Mouse (Mus musculus): ENCODE measurements around the gene Stap1. TPM values are rescaled to one million over a fixed set of nuclear protein-coding genes. Genes with fewer than 3 reads are reported as not detected.

Stap1 gene
- total and polyA plus RNA-seq, 2 experiments = 0.38 to 1.1 TPM

- Histone ChIP-seq H3K4me3 (ENCODE audit: insufficient read depth, low read depth, low read length) (no peak overlapping the region), H3K79me2 (ENCODE audit: control insufficient read depth, insufficient read depth, low read length) (no peaks in the 10 kb centered on the region), H3K27ac (replicated peaks; ENCODE audit: insufficient read depth, low read depth, low read length) (no peak overlapping the region), H3K4me1 (ENCODE audit: control insufficient read depth, insufficient read depth, low read length) (no peaks in the 10 kb centered on the region; the same call in 1 of the 2 replicates), H3K36me3 (ENCODE audit: control insufficient read depth, insufficient read depth, low read length) (peaks cover 2% of the 10 kb centered on the region; the same call in 1 of the 2 replicates), H3K9ac (ENCODE audit: low read depth, low read length) (no peak overlapping the region), H3K27me3 (ENCODE audit: control insufficient read depth, insufficient read depth, low read length) (no peaks in the 10 kb centered on the region)
- WGBS = 81% methylated on average over 2 of the region's 2 CpGs
- TF ChIP-seq POLR2A (IDR thresholded peaks at IDR 0.05; ENCODE audit: extremely low read depth, insufficient read depth, low read length) = no peak
- no peak for TF ChIP-seq CTCF (IDR thresholded peaks at IDR 0.05; ENCODE audit: low read depth, low read length)
- no peak for DNase-seq (ENCODE audit: extremely low read depth, low read depth, low spot score)
Observed at GRCm38 (mm10) chr5:86106610-86107009, 35.1 kb downstream of the Stap1 start.

- 20% methylated on average over 1 of the region's 1 CpGs for WGBS
- no peak for TF ChIP-seq POLR2A (IDR thresholded peaks at IDR 0.05; ENCODE audit: extremely low read depth, insufficient read depth, low read length)
- TF ChIP-seq CTCF (IDR thresholded peaks at IDR 0.05; ENCODE audit: low read depth, low read length) = no peak
- no peak for DNase-seq (ENCODE audit: extremely low read depth, low read depth, low spot score)
Observed at GRCm38 (mm10) chr5:86111074-86111473, 39.5 kb downstream of the Stap1 start.

GRCm38 (mm10) chr5:86113037-86113436 is 41.5 kb downstream of the Stap1 start:
- H3K4me1 ChIP-seq (ENCODE audit: control insufficient read depth, insufficient read depth, low read length) = peaks cover 2% of the 10 kb centered on the region; the same call in 1 of the 2 replicates
- H3K79me2 ChIP-seq (ENCODE audit: control insufficient read depth, insufficient read depth, low read length) = no peaks in the 10 kb centered on the region
- no peak for TF ChIP-seq POLR2A (IDR thresholded peaks at IDR 0.05; ENCODE audit: extremely low read depth, insufficient read depth, low read length)
- DNase-seq (ENCODE audit: extremely low read depth, low read depth, low spot score) = no peak
- no peak overlapping the region for H3K27ac ChIP-seq (replicated peaks; ENCODE audit: insufficient read depth, low read depth, low read length)
- H3K9ac ChIP-seq (ENCODE audit: low read depth, low read length) = no peak overlapping the region
- 87% methylated on average over 2 of the region's 2 CpGs for WGBS
- H3K27me3 ChIP-seq (ENCODE audit: control insufficient read depth, insufficient read depth, low read length) = no peaks in the 10 kb centered on the region
- peaks cover 3% of the 10 kb centered on the region for H3K36me3 ChIP-seq (ENCODE audit: control insufficient read depth, insufficient read depth, low read length)
- no peak overlapping the region for H3K4me3 ChIP-seq (ENCODE audit: insufficient read depth, low read depth, low read length)

More at GRCm38 (mm10) chr5:86111074-86111473, 39.5 kb downstream of the Stap1 start:
- Histone ChIP-seq H3K79me2 (ENCODE audit: control insufficient read depth, insufficient read depth, low read length) (no peaks in the 10 kb centered on the region), H3K4me3 (ENCODE audit: insufficient read depth, low read depth, low read length) (no peak overlapping the region), H3K9ac (ENCODE audit: low read depth, low read length) (no peak overlapping the region), H3K27ac (replicated peaks; ENCODE audit: insufficient read depth, low read depth, low read length) (no peak overlapping the region), H3K27me3 (ENCODE audit: control insufficient read depth, insufficient read depth, low read length) (no peaks in the 10 kb centered on the region), H3K4me1 (ENCODE audit: control insufficient read depth, insufficient read depth, low read length) (peaks cover 2% of the 10 kb centered on the region; the same call in 1 of the 2 replicates), H3K36me3 (ENCODE audit: control insufficient read depth, insufficient read depth, low read length) (peaks cover 5% of the 10 kb centered on the region)

- no peak for DNase-seq (ENCODE audit: extremely low read depth, low read depth, low spot score)
- Histone ChIP-seq H3K9ac (ENCODE audit: low read depth, low read length) (no peak overlapping the region), H3K4me3 (ENCODE audit: insufficient read depth, low read depth, low read length) (no peak overlapping the region), H3K4me1 (ENCODE audit: control insufficient read depth, insufficient read depth, low read length) (peaks cover 2% of the 10 kb centered on the region; the same call in 1 of the 2 replicates), H3K27ac (replicated peaks; ENCODE audit: insufficient read depth, low read depth, low read length) (no peak overlapping the region), H3K79me2 (ENCODE audit: control insufficient read depth, insufficient read depth, low read length) (no peaks in the 10 kb centered on the region), H3K27me3 (ENCODE audit: control insufficient read depth, insufficient read depth, low read length) (no peaks in the 10 kb centered on the region), H3K36me3 (ENCODE audit: control insufficient read depth, insufficient read depth, low read length) (peaks cover 3% of the 10 kb centered on the region)
- 34% methylated on average over 1 of the region's 1 CpGs for WGBS
- TF ChIP-seq CTCF (IDR thresholded peaks at IDR 0.05; ENCODE audit: low read depth, low read length) (no peak), POLR2A (IDR thresholded peaks at IDR 0.05; ENCODE audit: extremely low read depth, insufficient read depth, low read length) (no peak)
Observed at GRCm38 (mm10) chr5:86113997-86114396, 42.5 kb downstream of the Stap1 start.

GRCm38 (mm10) chr5:86118457-86119094 is 47.0 kb downstream of the Stap1 start:
- no peak overlapping the region for H3K27ac ChIP-seq (replicated peaks; ENCODE audit: insufficient read depth, low read depth, low read length)
- TF ChIP-seq CTCF (IDR thresholded peaks at IDR 0.05; ENCODE audit: low read depth, low read length) = no peak
- TF ChIP-seq POLR2A (IDR thresholded peaks at IDR 0.05; ENCODE audit: extremely low read depth, insufficient read depth, low read length) = no peak
- H3K36me3 ChIP-seq (ENCODE audit: control insufficient read depth, insufficient read depth, low read length) = peaks cover 8% of the 10 kb centered on the region
- H3K27me3 ChIP-seq (ENCODE audit: control insufficient read depth, insufficient read depth, low read length) = no peaks in the 10 kb centered on the region
- DNase-seq (ENCODE audit: extremely low read depth, low read depth, low spot score) = peak; percentile 12
- WGBS = 82% methylated on average over 9 of the region's 9 CpGs
- H3K79me2 ChIP-seq (ENCODE audit: control insufficient read depth, insufficient read depth, low read length) = no peaks in the 10 kb centered on the region
- no peak overlapping the region for H3K9ac ChIP-seq (ENCODE audit: low read depth, low read length)
- H3K4me3 ChIP-seq (ENCODE audit: insufficient read depth, low read depth, low read length) = no peak overlapping the region
- peaks cover 2% of the 10 kb centered on the region; the same call in 1 of the 2 replicates for H3K4me1 ChIP-seq (ENCODE audit: control insufficient read depth, insufficient read depth, low read length)

GRCm38 (mm10) chr5:86128749-86129148 is 57.2 kb downstream of the Stap1 start:
- H3K4me1 ChIP-seq (ENCODE audit: control insufficient read depth, insufficient read depth, low read length) = no peaks in the 10 kb centered on the region
- peaks cover 15% of the 10 kb centered on the region for H3K36me3 ChIP-seq (ENCODE audit: control insufficient read depth, insufficient read depth, low read length)
- TF ChIP-seq POLR2A (IDR thresholded peaks at IDR 0.05; ENCODE audit: extremely low read depth, insufficient read depth, low read length) (no peak), CTCF (IDR thresholded peaks at IDR 0.05; ENCODE audit: low read depth, low read length) (no peak)
- no peaks in the 10 kb centered on the region for H3K79me2 ChIP-seq (ENCODE audit: control insufficient read depth, insufficient read depth, low read length)
- 95% methylated on average over 1 of the region's 1 CpGs for WGBS
- no peak overlapping the region for H3K9ac ChIP-seq (ENCODE audit: low read depth, low read length)
- no peaks in the 10 kb centered on the region for H3K27me3 ChIP-seq (ENCODE audit: control insufficient read depth, insufficient read depth, low read length)
- no peak overlapping the region for H3K4me3 ChIP-seq (ENCODE audit: insufficient read depth, low read depth, low read length)
- no peak for DNase-seq (ENCODE audit: extremely low read depth, low read depth, low spot score)
- no peak overlapping the region for H3K27ac ChIP-seq (replicated peaks; ENCODE audit: insufficient read depth, low read depth, low read length)

Data from liver, adult 2 months (tissue).